Mouse (Mus musculus) limb, embryonic 14.5 days (tissue): Measurements from ENCODE around the gene Gm33543. TPM values are rescaled to one million over a fixed set of nuclear protein-coding genes. Genes with fewer than 3 reads are reported as not detected.

Experiments
- ATAC-seq: fragments of 200-750 bp; cut with Nextera tagmentation; 2 replicates; pipeline ENCODE4 v1.8.0; 2017; ENCODE audit warnings: low read depth, moderate number of reproducible peaks, moderate TSS enrichment; ENCODE audit not compliant: low FRiP score
- DNase-seq: peaks from one replicate; pipeline ENCODE4 v3.0.0-alpha.2; 2015; ENCODE audit warnings: low spot score
- H3K27ac ChIP-seq: fragments of 300-500 bp; sonication (generic); replicated peaks from 2 replicates; pipeline ENCODE4 v1.5.1; 2014; ENCODE audit warnings: low read depth, mild to moderate bottlenecking, low read length, moderate library complexity, mixed read lengths
- H3K27me3 ChIP-seq: fragments of 300-500 bp; sonication (generic); 2 replicates; pipeline ENCODE4 v1.6.1; 2014; ENCODE audit warnings: low read length, mixed read lengths; ENCODE audit not compliant: control insufficient read depth, insufficient read depth
- H3K36me3 ChIP-seq: fragments of 300-500 bp; sonication (generic); 2 replicates; pipeline ENCODE4 v1.6.1; 2014; ENCODE audit warnings: mild to moderate bottlenecking, low read length, moderate library complexity, mixed read lengths; ENCODE audit not compliant: control insufficient read depth, insufficient read depth
- H3K4me1 ChIP-seq: fragments of 300-500 bp; sonication (generic); 2 replicates; pipeline ENCODE4 v1.6.1; 2014; ENCODE audit warnings: antibody characterized with exemption, low read length, mixed read lengths; ENCODE audit not compliant: control insufficient read depth, insufficient read depth
- H3K4me2 ChIP-seq: fragments of 300-500 bp; sonication (generic); replicated peaks from 2 replicates; pipeline ENCODE4 v1.6.1; 2014; ENCODE audit warnings: low read depth, mild to moderate bottlenecking, low read length, moderate library complexity; ENCODE audit not compliant: severe bottlenecking
- H3K4me3 ChIP-seq: fragments of 300-500 bp; sonication (generic); replicated peaks from 2 replicates; pipeline ENCODE4 v1.5.1; 2014; ENCODE audit warnings: low read length
- H3K9ac ChIP-seq: fragments of 300-500 bp; sonication (generic); 2 replicates; pipeline ENCODE4 v1.6.1; 2014; ENCODE audit warnings: mild to moderate bottlenecking, low read depth, low read length, moderate library complexity; ENCODE audit not compliant: severe bottlenecking
- H3K9me3 ChIP-seq: fragments of 300-500 bp; sonication (generic); 2 replicates; pipeline ENCODE4 v1.6.1; 2016; ENCODE audit warnings: low read length; ENCODE audit not compliant: control insufficient read depth
- POLR2A ChIP-seq: fragments of 200-500 bp; IDR thresholded peaks from 2 replicates; pipeline ENCODE4 v1.8.0; 2012; ENCODE audit warnings: inconsistent platforms, mild to moderate bottlenecking, moderate library complexity, borderline replicate concordance; ENCODE audit not compliant: insufficient read depth, insufficient read length; ENCODE audit errors: extremely low read depth
- WGBS: fragments of 180-500 bp; shearing (Covaris S2); extraction: QIAGEN DNeasy Blood & Tissue Kit; methylation state at CpG from one replicate; pipeline ENCODE4 v1.1.7; 2014; 5-methylcytosine and 5-hydroxymethylcytosine counted together
- polyA plus RNA-seq, 2 experiments: library from polyadenylated mRNA; depleted of rRNA in 1 of 2; stranded (reverse) in 1 of 2; unstranded in 1 of 2; fragments of >200 nt; fragmentation: Nextera tagmentation in 1 of 2; extraction: Ambion mirVana in 1 of 2; gene quantifications; 2 replicates each; pipeline versions ENCODE4 v1.2.1 to v1.2.3; 2012 to 2014

Gene Gm33543
- polyA plus RNA-seq, 2 experiments: not detected

DNA sequence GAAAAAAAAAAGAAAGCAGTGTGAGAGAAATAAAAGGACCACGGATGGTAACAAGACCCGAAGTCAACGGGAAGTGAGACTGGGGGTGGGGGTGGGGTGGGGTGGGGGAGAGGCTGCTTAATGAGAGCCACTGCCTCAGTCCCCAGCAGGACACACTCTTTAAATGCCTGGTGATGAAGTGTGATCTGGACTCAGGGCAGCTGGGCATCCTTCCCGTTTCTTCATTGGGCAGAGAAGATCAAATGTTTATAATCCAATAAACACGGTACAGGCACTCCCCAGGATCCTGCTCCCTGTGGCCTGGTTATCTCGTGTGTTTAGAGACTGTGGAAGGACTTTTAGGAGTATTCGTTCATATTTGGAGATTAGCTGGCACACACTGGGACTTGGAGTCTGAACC is 57.9 kb downstream of the Gm33543 start:
- WGBS: 13% methylated on average over 7 of the region's 7 CpGs
- Histone ChIP-seq H3K4me2 (no peak overlapping the region), H3K9ac (no peak overlapping the region), H3K27me3 (no peaks in the 10 kb centered on the region), H3K27ac (no peak overlapping the region), H3K4me3 (no peak overlapping the region), H3K9me3 (no peaks in the 10 kb centered on the region), H3K36me3 (no peaks in the 10 kb centered on the region), H3K4me1 (peaks cover 4% of the 10 kb centered on the region; the same call in 1 of the 2 replicates)
- DNase-seq: no peak
- no peak for TF ChIP-seq POLR2A
- ATAC-seq: no peak

DNA sequence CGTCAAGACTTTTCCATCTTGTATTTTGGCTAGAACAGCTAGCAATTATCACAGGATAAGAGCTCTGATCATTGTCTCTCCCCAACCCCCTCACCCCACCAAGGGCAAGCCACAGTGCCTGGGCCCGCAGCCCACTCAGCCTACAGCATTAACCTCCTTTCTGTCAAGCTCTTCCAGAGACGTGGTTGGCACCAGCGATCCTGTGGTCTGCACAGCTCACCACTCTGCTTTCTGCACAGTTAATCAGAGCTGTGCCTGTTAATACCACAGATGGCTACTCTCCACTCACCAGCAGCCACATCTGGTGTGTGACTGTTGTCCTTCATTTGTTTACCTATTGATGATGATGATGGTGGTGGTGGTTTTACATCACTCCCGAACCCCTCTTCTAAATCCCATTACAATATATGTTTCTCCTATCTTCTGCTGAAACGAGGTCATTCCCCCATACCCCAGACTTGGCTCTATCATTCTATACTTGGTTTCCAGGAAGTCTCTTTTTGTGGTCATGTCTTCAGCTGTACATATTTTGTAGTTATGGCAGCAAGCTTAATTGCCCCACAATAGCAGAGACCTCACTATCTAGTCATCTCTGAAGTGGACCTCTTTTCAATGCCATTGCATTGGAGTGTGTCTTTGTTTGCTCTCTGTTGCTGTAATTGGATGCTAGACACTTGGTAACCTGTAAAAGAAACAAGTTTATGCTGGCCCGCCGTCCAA is 61.7 kb downstream of the Gm33543 start:
- DNase-seq (peak; percentile 5), ATAC-seq (no peak)
- Histone ChIP-seq H3K4me2 (no peak overlapping the region), H3K27ac (no peak overlapping the region), H3K4me1 (peaks cover 7% of the 10 kb centered on the region; the same call in 1 of the 2 replicates), H3K9ac (no peak overlapping the region), H3K9me3 (no peaks in the 10 kb centered on the region), H3K4me3 (no peak overlapping the region), H3K27me3 (no peaks in the 10 kb centered on the region), H3K36me3 (no peaks in the 10 kb centered on the region)
- 66% methylated on average over 8 of the region's 8 CpGs for WGBS
- TF ChIP-seq POLR2A: no peak

DNA sequence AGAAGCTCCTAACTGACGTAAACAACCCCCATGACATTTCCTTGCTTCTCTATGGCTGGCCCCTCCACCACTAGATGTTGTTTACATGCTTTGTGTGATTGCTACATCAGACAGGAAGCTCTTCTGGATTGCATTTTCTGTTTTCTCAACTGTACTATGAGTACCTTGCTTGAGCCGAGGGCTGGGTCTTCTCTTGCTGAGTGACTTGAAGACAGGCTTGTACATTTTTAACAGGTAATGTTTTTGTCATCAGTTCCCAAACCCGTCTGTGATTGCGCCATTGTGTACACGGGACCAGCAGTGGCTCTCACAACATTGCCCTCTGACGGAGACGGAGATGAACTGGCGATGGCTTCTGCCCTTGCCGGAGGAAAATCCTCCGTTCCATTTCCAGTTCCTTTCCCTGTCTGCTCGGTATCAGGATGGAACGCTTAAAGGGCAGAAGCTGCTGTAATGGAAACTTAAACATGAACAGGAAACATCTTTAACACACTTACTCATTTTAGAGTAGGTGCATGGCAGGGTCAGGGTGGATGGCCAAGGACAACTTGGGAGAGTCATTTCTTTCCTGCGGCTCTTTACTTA is 62.8 kb downstream of the Gm33543 start:
- H3K9ac ChIP-seq: no peak overlapping the region
- DNase-seq (no peak), ATAC-seq (no peak)
- H3K36me3 ChIP-seq: no peaks in the 10 kb centered on the region
- H3K9me3 ChIP-seq: no peaks in the 10 kb centered on the region
- no peak overlapping the region for H3K4me3 ChIP-seq
- H3K4me2 ChIP-seq: no peak overlapping the region
- H3K27ac ChIP-seq: no peak overlapping the region
- 79% methylated on average over 13 of the region's 13 CpGs for WGBS
- no peaks in the 10 kb centered on the region for H3K27me3 ChIP-seq
- no peak for TF ChIP-seq POLR2A
- H3K4me1 ChIP-seq: 0 out of 2 replicates have a peak, but pooled peaks cover 3% of the 10 kb centered on the region

DNA sequence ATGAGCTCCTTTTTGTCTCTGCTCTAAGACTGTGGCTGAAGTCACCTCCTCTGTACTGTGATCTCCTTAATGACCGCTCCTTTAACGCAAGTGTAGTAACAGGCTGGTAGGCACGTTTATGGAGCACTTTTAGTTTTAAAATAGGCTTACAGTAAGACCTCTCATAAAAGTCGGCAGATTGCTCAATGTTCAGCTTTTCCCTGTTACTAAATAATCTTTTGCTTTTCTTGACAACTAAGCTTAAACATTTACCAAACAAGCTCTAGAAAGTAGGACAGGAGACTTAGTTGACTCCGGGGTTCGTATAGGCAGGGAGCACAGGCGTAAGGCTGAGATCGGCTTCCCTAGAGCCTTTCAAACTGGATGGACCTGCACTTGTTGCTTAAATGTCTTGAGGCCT is 64.1 kb downstream of the Gm33543 start:
- ATAC-seq: no peak
- no peak for TF ChIP-seq POLR2A
- no peak overlapping the region for H3K4me3 ChIP-seq
- 37% methylated on average over 8 of the region's 8 CpGs for WGBS
- peaks cover 3% of the 10 kb centered on the region for H3K4me1 ChIP-seq
- H3K9me3 ChIP-seq: no peaks in the 10 kb centered on the region
- H3K9ac ChIP-seq: no peak overlapping the region
- no peak overlapping the region for H3K27ac ChIP-seq
- no peaks in the 10 kb centered on the region for H3K27me3 ChIP-seq
- no peak for DNase-seq
- H3K4me2 ChIP-seq: no peak overlapping the region
- H3K36me3 ChIP-seq: no peaks in the 10 kb centered on the region

DNA sequence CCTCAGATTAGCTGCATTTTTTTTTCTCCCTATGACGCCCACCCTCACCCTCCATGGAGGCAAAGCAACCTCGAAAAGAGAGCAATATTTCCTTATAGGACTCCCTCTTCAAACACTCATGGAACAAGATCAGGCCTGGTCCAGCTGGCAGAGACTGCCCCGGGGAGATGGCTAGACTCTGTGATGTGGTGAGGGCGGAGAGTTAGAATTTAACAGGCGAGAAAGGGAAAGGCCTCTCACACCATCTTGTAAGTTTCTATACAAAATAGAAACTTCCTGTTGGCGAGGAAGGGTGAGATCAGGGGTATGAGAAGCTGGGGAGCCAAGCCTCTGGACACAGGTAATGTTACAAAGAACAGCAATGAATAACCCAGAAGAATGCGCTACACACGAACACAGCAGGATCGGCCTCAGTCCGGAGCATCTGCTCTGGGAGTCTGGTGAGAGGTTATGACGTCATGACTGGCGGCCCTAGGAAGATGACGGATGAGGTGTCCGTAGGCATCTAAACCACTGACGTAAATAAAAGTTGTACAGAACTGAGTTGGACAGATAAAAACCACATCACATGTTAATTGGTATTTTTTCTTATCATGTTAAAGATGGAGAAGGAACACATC is 64.9 kb downstream of the Gm33543 start:
- WGBS: 57% methylated on average over 15 of the region's 15 CpGs
- no peak for TF ChIP-seq POLR2A
- DNase-seq (no peak), ATAC-seq (no peak)
- Histone ChIP-seq H3K9ac (no peak overlapping the region), H3K4me1 (peaks cover 3% of the 10 kb centered on the region), H3K4me2 (no peak overlapping the region), H3K36me3 (no peaks in the 10 kb centered on the region), H3K27ac (no peak overlapping the region), H3K27me3 (no peaks in the 10 kb centered on the region), H3K9me3 (no peaks in the 10 kb centered on the region), H3K4me3 (no peak overlapping the region)
